Mouse (Mus musculus) embryo, embryonic 9.5 days (tissue): ENCODE results near the gene Brca2.

Experiments used
- DNase-seq: peaks from one replicate; pipeline ENCODE4 v3.0.0-alpha.2; 2017; ENCODE audit errors: extremely low spot score

Brca2 gene

DNA sequence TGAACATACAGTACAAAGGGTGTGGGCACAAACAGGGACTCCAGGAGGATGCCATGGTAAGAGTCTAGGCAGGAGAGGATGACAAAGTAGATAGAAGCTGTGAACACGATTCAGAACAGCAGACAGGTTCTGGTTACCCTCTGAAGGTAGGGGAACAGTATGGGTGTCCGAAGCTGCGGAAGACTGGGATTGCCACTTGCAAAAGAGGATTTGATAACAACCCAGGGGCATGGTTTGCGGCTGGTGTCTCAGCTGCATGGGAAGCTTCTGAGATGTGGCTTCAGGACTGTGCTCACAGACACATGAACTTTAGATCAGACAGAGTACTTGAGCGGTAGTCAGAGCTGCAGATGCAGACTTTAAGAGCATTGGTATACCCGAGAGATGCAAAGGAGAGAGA is 42.0 kb downstream of the Brca2 start:
- DNase-seq = no peak

DNA sequence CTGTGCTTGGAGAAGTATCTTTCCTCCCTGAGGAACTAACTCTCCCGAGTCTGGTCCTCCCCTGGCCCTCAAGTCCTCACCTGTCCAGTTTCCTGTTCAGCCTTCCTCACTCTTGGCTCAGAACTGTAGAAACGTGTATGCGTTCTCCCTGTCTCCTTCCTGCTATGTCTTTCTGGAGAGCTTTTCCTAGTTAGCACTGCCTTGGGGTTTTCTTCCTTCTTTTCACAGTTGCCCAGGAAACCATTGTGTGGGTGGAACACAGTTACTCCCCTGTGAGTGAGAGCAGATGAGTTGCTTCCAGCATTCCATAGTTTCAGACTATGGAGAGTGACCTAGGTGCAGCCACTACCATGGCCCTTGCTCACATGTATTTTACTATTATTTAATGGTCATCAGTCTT is 43.8 kb downstream of the Brca2 start:
- no peak for DNase-seq

DNA sequence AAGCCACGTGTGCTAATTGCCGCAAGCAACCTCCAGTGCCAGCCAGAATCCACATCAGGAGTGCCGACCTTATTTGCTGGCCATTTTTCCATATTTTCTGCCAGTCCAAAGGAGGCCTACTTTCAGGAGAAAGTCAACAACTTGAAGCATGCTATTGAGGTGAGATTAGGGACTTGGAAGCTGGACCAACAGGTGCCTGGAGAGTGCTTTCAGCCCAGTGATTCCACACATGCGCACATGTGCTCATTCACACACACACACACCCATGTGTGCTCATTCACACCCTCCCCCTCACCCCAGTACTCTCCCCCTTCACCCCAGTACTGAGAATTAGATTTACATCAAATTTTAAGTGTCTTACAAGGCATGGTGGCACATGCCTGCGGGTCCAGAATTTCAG is 44.5 kb downstream of the Brca2 start:
- no peak for DNase-seq

GRCm38 (mm10) chr5:150570496-150571219 is 48.2 kb downstream of the Brca2 start:
- no peak for DNase-seq

GRCm38 (mm10) chr5:150574403-150574802 is 52.0 kb downstream of the Brca2 start:
- no peak for DNase-seq

GRCm38 (mm10) chr5:150574885-150575284 is 52.5 kb downstream of the Brca2 start:
- no peak for DNase-seq

- DNase-seq = no peak
Measured at GRCm38 (mm10) chr5:150576832-150577231, 54.4 kb downstream of the Brca2 start.

DNA sequence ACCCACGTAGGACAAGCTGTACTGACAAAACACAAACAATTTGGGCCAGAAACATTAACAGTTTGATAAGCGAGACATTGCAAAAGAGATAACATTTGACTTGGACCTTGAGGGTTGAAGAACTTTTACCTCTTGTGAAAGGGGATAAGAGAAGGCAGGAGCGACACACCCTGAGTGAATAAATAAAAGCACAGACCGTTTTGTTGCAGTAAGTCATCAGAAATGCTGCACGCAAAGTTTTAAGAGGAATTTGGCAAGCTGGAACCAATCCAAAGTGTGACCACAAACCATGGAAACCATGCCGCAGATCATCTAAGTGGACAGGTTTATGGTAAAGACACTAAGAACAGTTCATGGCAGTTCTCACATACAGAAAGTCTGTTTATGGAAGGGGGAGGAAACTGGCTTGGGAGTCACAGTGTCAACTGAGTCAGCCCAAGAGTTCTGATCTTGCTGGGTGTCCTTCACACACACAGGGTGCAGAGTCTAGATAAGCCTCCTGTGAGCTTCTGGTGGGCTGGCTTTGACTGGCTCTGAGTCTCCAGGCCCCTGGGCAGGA is 56.3 kb downstream of the Brca2 start:
- DNase-seq = no peak

DNA sequence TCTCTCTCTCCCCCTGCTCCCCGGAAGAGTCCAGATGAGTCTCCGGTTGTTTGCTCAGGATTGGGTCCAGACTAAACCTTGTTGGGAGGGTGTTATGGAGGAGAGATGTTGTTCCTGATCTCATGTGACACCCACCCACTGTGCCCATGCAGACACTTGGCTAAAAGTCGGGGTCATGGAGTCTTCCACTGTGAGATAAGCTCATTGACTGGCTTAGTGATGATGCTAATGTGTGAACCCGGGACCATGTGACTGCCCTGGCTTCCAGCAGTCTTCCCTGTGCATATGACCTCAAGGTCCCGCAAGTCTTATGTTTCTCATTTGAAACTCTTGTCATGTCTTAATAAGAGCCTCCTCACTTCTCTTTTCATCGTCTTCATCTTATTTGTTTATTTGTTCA is 58.8 kb downstream of the Brca2 start:
- no peak for DNase-seq

- DNase-seq = no peak
Measured at GRCm38 (mm10) chr5:150583181-150583580, 60.8 kb downstream of the Brca2 start.

GRCm38 (mm10) chr5:150583622-150584336 is 61.3 kb downstream of the Brca2 start:
- no peak for DNase-seq

DNA sequence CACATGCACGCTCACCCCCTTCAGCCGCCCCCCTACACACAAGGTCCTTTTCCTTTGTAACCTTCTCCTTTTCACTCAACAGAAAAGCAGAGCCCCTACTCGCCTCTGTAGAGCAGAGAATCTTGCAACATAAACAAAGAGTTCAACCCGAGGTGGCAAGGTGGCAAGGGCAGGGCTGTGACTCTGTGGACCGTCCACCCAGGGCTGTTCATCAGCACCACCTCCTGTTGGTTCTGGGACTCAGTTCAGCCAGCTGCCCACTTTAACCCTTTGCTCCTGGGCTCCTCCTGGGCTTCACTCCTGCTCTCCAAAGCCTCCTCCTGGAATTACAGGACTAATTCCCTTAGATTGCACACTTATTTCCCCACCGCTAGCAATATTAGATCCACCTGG is 61.9 kb downstream of the Brca2 start:
- DNase-seq = no peak

DNA sequence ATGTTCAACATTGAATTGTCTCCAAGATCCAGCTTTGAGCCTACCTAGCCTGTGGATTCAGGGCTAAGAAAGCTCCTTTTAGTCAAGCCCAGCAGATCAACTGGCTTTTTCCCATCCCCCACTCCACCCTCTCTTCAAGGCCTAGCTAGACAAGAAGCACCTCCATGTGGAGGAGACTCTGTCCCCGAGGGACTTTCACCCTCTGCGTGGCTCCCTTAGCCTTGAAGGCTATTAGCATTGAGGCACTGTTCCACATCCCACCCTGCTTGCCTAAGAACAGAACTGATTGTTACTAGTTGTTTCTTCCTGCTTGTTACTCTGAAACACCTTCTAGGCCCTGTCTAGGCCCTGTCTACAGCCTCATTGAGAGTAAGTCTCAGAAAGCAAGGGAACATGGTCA is 67.5 kb downstream of the Brca2 start:
- DNase-seq = no peak

DNA sequence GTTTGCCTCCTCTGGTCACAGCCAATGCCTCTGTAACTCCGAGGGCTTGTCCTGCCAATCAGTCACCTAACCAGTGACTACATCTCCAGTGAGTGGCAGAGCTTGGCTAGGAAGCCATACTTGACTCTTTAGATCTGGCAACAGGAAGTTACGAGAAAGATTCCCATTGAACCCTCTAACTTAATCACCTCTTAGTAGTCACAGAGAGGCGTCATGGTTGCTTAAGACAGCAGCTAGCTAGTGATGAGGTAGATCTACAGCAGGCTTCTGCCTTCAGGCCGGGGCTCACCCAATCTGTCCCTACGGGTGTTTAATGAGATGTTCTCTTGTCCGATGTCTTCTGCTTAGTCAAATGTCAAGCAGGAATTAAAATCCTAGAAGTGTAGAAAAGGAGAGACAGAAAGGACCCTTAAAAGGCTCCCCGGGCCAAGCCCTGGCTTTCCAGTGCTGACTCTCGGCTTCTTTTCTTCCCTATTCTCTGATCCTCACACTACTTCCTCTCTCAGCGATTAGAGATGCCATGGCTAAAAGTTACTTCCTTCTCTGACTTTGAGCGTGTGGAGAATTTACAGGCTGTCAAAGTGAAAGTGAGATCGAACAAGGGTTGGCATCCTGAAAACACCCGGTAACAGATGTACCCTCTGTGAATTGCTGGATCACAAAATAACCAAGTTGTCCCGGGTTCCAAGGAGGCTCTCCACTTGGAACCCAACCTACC is 69.9 kb downstream of the Brca2 start:
- no peak for DNase-seq

- peak; percentile 35 for DNase-seq
Measured at GRCm38 (mm10) chr5:150592904-150593755, 70.7 kb downstream of the Brca2 start.

DNA sequence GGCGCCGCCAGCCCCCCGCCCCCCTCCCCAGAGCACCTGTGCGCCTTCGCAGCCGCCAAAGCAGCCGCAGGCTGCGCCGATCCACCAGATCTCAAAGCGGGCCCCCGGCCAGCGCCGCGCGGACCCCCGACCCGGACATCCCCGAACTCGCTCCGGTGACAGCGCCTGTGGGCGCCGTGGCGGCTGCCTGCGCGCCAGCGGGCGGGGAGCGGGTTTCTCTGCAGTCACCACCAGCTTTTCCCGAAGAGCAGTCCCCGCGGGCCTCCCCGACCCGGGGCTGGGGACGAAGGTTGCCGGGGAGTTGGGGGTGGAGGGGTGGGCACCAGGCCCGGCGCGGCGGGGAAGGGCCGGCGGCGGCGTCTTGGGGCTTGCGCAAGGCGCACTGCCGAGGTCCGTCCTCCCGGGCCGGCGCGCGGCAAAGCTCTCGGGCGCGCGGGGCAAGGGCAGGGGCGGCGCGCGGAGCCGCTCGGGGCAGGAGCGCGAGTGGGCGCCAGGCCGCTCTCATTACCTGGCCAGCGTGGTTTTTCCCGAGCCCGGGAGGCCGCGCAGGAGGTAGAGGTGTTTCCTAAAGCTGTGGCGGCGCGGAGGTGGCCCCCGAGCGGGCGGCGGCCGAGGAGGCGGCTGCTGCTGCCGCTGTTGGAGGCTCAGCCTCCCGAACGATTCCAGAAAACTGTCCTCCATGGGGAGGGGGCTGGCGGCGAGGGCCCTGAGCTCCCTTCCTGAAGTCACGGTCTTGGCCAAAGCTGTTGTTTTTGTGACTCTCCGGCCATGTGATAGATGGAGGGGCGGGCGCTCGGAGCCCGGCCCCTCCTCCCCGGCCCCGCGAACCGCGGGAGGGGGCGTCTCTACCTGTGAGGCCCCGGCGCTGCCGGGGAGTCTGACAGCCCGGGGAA is 71.6 kb downstream of the Brca2 start:
- peak; percentile 50 for DNase-seq

DNA sequence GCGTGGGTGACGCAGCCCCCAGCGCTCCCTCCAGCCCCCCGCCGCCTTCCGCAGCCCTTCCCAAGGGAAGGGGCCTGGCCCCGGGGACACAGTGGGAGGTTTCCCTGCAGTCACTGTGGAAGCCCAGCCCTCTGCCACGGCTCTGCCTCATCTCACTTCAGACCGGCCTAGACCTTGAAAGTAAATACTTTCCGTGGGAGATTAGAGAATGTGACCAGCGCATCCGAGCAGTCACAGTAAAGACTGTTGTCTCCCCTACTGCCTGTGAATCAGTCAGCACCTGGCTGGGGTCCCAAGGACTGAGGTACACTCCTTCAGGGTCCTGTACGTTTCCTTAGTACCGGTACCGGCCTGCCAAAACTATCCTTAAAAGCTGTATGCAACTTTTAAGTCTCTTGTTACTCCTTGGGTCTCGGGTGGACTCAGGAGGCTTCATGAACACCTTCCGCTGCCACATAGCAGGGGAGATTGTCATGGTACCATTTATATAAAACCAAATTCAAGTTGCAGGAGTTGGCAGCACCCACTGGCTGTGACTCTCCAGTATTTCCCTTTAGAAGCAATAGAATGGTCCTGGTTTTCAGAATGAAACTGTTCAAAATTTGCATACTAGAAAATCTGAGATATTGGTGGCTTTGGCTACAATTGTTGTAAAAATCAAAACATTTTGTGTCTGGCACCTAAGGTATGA is 72.4 kb downstream of the Brca2 start:
- DNase-seq = no peak

GRCm38 (mm10) chr5:150595366-150596016 is 73.1 kb downstream of the Brca2 start:
- DNase-seq = no peak

DNA sequence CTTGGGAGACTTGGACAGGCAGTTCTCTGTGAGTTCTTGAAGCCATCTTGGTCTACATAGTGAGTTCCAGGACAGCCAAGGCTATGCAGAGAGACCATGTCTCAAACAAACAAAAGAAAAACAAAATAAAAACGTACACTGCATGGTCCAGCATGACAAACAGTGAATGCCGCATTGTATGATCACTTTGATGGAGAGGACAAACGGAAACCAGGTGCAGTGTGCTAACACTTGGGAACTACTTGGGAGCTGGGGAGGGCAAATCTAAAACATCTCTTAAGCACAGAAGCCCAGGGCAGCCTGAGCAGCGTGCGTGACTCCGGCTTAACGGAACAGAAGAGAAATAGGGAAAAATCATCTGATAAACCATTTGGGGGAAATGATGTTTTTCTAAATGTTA is 74.7 kb downstream of the Brca2 start, which contains the start of gene N4bp2l1:
Gene N4bp2l1 (minus strand): TSS at position 101 of the 400 bp plus-strand sequence.
- no peak for DNase-seq
